Mouse (Mus musculus): ENCODE results near the gene Kcnj3.

Kcnj3 gene

DNA sequence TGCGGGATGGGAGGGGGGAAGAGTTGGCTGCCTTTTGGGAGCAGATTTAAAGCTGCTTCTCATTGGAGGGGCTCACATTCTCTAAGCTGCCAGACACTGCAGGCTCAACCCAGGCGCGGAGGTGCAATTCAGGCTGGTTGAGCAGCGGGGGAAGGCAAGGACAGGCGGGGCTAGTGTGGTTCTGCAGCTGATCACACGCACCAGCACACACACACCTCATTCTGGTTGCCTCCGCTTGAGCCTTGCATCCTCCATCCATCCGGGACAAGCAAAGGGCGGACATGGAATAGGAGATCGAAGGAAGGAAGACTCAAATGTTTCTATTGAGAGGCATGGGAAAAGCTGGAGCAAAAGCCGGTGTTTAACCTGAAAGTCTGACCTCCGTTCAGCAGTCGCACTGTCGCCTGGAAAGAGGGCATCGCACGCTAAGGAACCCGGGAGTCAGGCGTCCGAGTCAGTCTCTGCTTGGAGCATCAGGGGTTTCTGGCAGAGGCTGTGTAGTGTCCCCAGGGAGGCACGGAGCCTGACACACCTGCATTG is at the start of gene Kcnj3:
TSS of gene Kcnj3 (plus strand) at position 250 of the 540 bp plus-strand sequence.
- H3K36me3 ChIP-seq (ENCODE audit: insufficient read depth, low read length): no peaks in the 10 kb centered on the region
- peaks cover 3% of the 10 kb centered on the region; the same call in 1 of the 2 replicates for H3K9me3 ChIP-seq (ENCODE audit: low read length)
- no peak for TF ChIP-seq POU5F1 (IDR thresholded peaks at IDR 0.05; ENCODE audit: borderline replicate concordance, low read length)
- TF ChIP-seq CTCF (conservative IDR thresholded peaks at IDR 0.05; ENCODE audit: low read length): no peak
- no peak for TF ChIP-seq NANOG (IDR thresholded peaks at IDR 0.05; ENCODE audit: borderline replicate concordance, low read length)
- H3K4me3 ChIP-seq (replicated peaks; ENCODE audit: low read length): peak within 1 kb of the TSS; percentile 73
- peaks cover 25% of the 10 kb centered on the region for H3K4me1 ChIP-seq (replicated peaks; ENCODE audit: low read depth, low read length)
- peaks cover 41% of the 10 kb centered on the region for H3K27me3 ChIP-seq (ENCODE audit: insufficient read depth, low read length)

DNA sequence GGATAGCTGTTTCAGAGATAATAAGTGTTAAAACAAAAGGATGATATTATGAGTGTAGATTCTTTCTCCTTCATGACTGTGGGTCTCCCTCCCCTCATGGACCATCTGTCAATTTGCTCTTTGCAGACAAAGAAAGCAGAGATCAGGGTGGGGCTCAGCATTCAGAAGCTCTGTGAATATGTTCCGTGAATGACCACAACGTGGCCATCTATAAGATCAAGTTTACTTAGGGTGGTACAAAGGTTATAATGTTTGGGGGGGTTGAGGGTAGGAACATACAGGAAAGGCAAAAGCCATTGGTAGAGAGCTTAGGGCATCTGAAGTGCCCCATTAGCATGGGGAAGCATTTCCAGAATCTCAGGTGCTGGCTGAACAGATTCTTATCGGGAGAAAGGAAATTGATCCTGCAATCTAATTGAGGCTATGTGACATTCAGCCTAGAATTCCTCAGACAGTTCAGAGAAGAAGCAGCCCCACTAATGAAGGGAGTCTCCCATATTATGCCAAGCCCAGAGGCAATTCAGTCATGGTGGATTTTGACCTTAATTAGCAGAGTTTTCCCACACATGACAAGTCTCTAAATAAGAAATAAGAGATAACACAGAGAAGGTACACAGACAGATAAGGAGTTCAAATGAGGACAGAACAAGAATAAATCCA is 45.3 kb upstream of the Kcnj3 start:
- no peaks in the 10 kb centered on the region for H3K27me3 ChIP-seq (ENCODE audit: insufficient read depth, low read length)
- H3K36me3 ChIP-seq (ENCODE audit: insufficient read depth, low read length): no peaks in the 10 kb centered on the region
- TF ChIP-seq NANOG (IDR thresholded peaks at IDR 0.05; ENCODE audit: borderline replicate concordance, low read length): no peak
- peaks cover 45% of the 10 kb centered on the region for H3K9me3 ChIP-seq (ENCODE audit: low read length)
- no peaks in the 10 kb centered on the region for H3K4me1 ChIP-seq (replicated peaks; ENCODE audit: low read depth, low read length)
- H3K4me3 ChIP-seq (replicated peaks; ENCODE audit: low read length): no peak overlapping the region

DNA sequence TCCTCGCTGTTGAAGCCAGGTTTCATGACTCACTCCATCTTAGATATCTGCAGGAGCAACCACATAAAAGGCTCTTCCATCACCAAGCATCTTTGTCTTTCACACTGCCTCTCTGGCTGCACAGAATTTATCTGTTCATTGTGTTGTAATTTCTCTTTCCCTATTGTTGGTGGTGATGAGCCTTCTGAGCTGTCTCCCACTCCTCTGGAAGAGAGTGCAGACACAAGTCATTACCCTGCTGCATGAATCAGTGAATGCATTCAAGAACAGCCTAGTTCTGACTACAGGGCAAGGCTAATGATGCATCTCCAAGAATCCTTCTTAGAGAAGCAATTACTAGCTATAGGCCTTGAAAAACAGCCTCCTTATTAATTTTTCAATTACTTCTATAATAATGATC is 30.5 kb upstream of the Kcnj3 start:
- Histone ChIP-seq H3K4me1 (replicated peaks; ENCODE audit: low read depth, low read length) (no peaks in the 10 kb centered on the region; the same call in 1 of the 2 replicates), H3K27me3 (ENCODE audit: insufficient read depth, low read length) (no peaks in the 10 kb centered on the region), H3K4me3 (replicated peaks; ENCODE audit: low read length) (no peak overlapping the region), H3K9me3 (ENCODE audit: low read length) (peaks cover 31% of the 10 kb centered on the region), H3K36me3 (ENCODE audit: insufficient read depth, low read length) (no peaks in the 10 kb centered on the region)
- TF ChIP-seq NANOG (IDR thresholded peaks at IDR 0.05; ENCODE audit: borderline replicate concordance, low read length): no peak
- TF ChIP-seq CTCF (conservative IDR thresholded peaks at IDR 0.05; ENCODE audit: low read length): no peak
- no peak for TF ChIP-seq POU5F1 (IDR thresholded peaks at IDR 0.05; ENCODE audit: borderline replicate concordance, low read length)

DNA sequence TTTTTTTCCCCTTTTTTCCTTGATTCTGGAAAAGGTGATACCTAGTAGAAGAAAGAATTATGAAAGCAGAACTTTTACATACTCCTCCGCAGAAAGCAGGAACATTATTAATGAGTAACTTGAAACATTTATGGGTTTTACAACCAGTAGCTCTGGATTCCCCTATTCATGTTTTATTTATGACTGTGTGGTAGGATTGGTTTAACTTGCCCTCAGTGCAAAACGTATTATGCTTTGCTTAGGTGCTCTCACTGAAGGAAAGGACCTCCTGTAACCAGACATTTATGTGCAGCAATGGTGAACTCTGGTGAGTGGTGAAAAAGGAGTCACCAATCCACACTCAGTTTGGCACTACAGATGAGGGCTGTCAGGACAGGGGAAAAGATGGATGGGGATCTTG is 8.1 kb upstream of the Kcnj3 start:
- Histone ChIP-seq H3K36me3 (ENCODE audit: insufficient read depth, low read length) (no peaks in the 10 kb centered on the region), H3K27me3 (ENCODE audit: insufficient read depth, low read length) (no peaks in the 10 kb centered on the region), H3K4me1 (replicated peaks; ENCODE audit: low read depth, low read length) (no peaks in the 10 kb centered on the region), H3K9me3 (ENCODE audit: low read length) (no peaks in the 10 kb centered on the region), H3K4me3 (replicated peaks; ENCODE audit: low read length) (no peak overlapping the region)
- no peak for TF ChIP-seq POU5F1 (IDR thresholded peaks at IDR 0.05; ENCODE audit: borderline replicate concordance, low read length)
- no peak for TF ChIP-seq CTCF (conservative IDR thresholded peaks at IDR 0.05; ENCODE audit: low read length)
- no peak for TF ChIP-seq NANOG (IDR thresholded peaks at IDR 0.05; ENCODE audit: borderline replicate concordance, low read length)

DNA sequence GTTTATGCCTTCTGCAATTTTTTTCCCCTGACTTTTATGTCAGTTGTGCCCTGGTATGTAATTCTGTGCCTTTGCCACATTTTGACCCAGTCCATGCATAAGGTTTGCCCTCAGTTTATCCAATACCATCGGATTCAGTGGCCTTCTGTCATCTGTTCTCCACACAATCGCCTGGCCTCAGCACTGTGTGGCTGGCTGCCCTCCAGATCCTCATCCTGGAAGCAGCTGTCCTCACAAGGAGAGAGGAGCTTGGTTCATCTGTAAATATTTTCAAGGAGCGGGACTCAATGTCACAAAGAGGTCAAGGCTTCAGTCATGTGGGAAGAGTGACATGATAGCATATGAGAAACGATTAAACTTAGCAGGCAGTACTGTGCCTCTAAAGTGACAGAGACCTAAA is 3.7 kb upstream of the Kcnj3 start:
- Histone ChIP-seq H3K9me3 (ENCODE audit: low read length) (no peaks in the 10 kb centered on the region), H3K4me3 (replicated peaks; ENCODE audit: low read length) (no peak overlapping the region), H3K36me3 (ENCODE audit: insufficient read depth, low read length) (no peaks in the 10 kb centered on the region), H3K27me3 (ENCODE audit: insufficient read depth, low read length) (peaks cover 29% of the 10 kb centered on the region), H3K4me1 (replicated peaks; ENCODE audit: low read depth, low read length) (peaks cover 17% of the 10 kb centered on the region)
- no peak for TF ChIP-seq CTCF (conservative IDR thresholded peaks at IDR 0.05; ENCODE audit: low read length)
- no peak for TF ChIP-seq POU5F1 (IDR thresholded peaks at IDR 0.05; ENCODE audit: borderline replicate concordance, low read length)
- TF ChIP-seq NANOG (IDR thresholded peaks at IDR 0.05; ENCODE audit: borderline replicate concordance, low read length): no peak

DNA sequence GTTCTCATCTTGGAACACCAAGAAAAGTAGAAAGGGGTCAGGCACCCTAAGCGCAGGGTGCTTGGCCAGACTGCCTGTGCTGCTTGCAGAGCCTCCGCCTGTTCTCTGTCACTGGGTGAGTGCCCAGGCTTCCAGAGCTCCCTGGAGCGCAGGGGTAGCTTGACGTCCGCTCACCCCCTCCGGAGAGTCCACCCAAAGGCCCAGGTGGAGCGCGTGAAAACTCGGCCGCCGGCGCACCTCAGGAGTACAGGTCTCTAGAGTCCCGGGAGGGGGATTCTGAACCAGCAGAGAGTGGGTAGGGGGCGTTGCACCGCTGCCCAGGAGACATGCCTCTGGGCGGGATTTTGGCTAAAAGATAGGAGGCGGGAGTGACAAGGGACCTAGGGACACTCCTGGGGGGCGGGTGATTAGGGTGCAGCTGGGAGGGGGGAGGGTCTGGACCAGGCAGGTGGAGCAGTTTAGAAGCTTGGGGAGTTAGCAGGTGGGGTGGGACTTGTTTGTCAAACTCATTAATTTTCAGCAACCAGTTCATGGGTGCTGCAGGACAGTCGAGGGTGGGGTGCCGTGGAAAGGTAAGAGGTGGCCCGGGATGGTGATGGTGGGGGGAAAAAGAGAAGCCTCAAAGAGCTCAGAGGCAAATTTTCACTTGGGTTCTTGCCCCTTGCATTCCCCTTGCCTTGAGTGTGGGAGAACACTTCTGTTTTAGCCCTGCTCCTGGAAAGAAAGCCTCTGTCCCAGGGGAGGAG is 664 bp downstream of the Kcnj3 start:
- H3K4me3 ChIP-seq (replicated peaks; ENCODE audit: low read length): peak overlapping the region; percentile 73
- TF ChIP-seq CTCF (conservative IDR thresholded peaks at IDR 0.05; ENCODE audit: low read length): no peak
- TF ChIP-seq NANOG (IDR thresholded peaks at IDR 0.05; ENCODE audit: borderline replicate concordance, low read length): no peak
- TF ChIP-seq POU5F1 (IDR thresholded peaks at IDR 0.05; ENCODE audit: borderline replicate concordance, low read length): no peak
- no peaks in the 10 kb centered on the region for H3K36me3 ChIP-seq (ENCODE audit: insufficient read depth, low read length)
- peaks cover 3% of the 10 kb centered on the region; the same call in 1 of the 2 replicates for H3K9me3 ChIP-seq (ENCODE audit: low read length)
- H3K27me3 ChIP-seq (ENCODE audit: insufficient read depth, low read length): peaks cover 41% of the 10 kb centered on the region
- peaks cover 25% of the 10 kb centered on the region for H3K4me1 ChIP-seq (replicated peaks; ENCODE audit: low read depth, low read length)

DNA sequence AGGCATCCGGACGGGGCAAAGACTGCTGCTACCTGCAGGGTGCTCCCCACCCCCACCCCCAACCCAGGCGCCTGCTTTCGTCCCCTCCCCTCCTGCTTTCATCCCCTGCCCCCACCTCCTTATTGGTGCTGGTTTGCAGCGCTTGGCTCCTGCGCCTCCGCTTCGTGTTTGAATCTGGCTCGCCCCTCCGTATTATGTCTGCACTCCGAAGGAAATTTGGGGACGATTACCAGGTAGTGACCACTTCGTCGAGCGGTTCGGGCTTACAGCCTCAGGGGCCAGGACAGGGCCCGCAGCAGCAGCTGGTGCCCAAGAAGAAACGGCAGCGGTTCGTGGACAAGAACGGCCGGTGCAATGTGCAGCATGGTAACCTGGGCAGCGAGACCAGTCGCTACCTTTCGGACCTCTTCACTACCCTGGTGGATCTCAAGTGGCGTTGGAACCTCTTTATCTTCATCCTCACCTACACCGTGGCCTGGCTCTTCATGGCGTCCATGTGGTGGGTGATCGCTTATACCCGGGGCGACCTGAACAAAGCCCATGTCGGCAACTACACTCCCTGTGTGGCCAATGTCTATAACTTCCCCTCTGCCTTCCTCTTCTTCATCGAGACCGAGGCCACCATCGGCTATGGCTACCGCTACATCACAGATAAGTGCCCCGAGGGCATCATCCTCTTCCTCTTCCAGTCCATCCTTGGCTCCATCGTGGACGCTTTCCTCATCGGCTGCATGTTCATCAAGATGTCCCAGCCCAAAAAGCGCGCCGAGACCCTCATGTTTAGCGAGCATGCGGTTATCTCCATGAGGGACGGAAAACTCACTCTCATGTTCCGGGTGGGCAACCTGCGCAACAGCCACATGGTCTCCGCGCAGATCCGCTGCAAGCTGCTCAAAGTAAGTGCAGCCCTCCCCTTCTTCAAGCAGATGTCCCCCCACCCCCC is 1.5 kb downstream of the Kcnj3 start:
- TF ChIP-seq NANOG (IDR thresholded peaks at IDR 0.05; ENCODE audit: borderline replicate concordance, low read length) (no peak), POU5F1 (IDR thresholded peaks at IDR 0.05; ENCODE audit: borderline replicate concordance, low read length) (no peak), CTCF (conservative IDR thresholded peaks at IDR 0.05; ENCODE audit: low read length) (no peak)
- no peaks in the 10 kb centered on the region for H3K36me3 ChIP-seq (ENCODE audit: insufficient read depth, low read length)
- peaks cover 41% of the 10 kb centered on the region for H3K27me3 ChIP-seq (ENCODE audit: insufficient read depth, low read length)
- peaks cover 25% of the 10 kb centered on the region for H3K4me1 ChIP-seq (replicated peaks; ENCODE audit: low read depth, low read length)
- peaks cover 3% of the 10 kb centered on the region; the same call in 1 of the 2 replicates for H3K9me3 ChIP-seq (ENCODE audit: low read length)
- H3K4me3 ChIP-seq (replicated peaks; ENCODE audit: low read length): peak overlapping the region; percentile 73

DNA sequence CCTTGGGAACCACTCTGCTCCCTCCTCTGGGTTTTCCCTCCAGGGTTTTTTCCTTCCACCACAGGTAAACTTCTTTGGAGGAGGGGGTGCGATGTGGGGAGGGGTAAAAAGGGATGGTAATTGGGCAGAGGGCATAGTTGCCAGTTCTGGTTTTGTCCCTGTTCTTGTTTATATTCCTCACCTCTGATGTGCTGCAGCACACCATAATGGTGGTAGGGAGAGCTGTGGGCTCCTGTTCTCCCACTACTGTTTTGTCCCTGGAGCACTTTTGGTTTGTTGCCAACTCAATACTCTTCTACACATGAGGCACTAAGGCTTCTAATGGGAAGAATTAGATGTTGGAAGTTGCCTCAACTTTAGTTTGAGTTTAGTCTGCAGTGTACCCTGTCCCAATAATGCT is 2.2 kb downstream of the Kcnj3 start:
- Histone ChIP-seq H3K9me3 (ENCODE audit: low read length) (peaks cover 3% of the 10 kb centered on the region; the same call in 1 of the 2 replicates), H3K4me3 (replicated peaks; ENCODE audit: low read length) (no peak overlapping the region), H3K27me3 (ENCODE audit: insufficient read depth, low read length) (peaks cover 41% of the 10 kb centered on the region), H3K4me1 (replicated peaks; ENCODE audit: low read depth, low read length) (peaks cover 25% of the 10 kb centered on the region), H3K36me3 (ENCODE audit: insufficient read depth, low read length) (no peaks in the 10 kb centered on the region)
- TF ChIP-seq NANOG (IDR thresholded peaks at IDR 0.05; ENCODE audit: borderline replicate concordance, low read length): no peak
- TF ChIP-seq POU5F1 (IDR thresholded peaks at IDR 0.05; ENCODE audit: borderline replicate concordance, low read length): no peak
- no peak for TF ChIP-seq CTCF (conservative IDR thresholded peaks at IDR 0.05; ENCODE audit: low read length)
